Mouse (Mus musculus) lung, postnatal 14 days (tissue): Measurements from ENCODE around the gene Greb1.

Experiments
- DNase-seq: peaks from one replicate; pipeline ENCODE4 v3.0.0; 2021

Gene Greb1

GRCm38 (mm10) chr12:16630152-16630865, 170.4 kb downstream of the Greb1 start:
- peak; percentile 36 for DNase-seq
